ENCODE assay signal across 8 mouse cellular contexts in the genomic region with DNA sequence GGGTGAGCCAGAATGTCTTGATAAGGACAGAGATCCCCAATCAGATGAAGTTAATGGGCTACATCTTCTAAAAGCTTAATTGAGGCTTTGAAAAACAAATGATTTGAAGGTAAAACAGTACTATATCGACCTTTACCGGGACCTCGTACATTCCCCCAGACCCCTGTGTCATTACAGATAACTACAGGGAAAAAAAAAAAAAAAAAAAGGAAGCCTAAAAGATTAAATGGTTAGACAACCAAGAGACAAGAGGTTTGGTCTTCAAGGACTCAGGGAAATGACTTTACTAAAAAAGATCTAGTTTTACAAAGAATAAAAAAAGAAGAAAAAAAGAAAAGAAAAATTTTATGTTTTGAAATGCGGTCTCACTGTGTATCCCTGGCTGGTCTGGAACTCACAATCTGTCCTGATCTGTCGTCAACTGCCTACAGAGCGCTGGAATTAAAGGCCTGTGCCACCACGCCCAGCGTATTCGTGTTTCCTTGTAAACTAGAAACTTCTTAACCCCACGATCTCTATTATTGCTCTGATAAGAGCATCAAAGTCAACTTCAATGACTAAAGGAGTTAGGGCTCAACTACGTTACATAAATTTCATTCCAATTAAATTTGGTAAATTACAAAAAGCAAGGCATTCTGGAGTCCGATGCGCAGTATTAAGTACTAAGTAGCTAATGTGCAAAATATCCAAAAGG. TPM values are rescaled to one million over a fixed set of nuclear protein-coding genes. Genes with fewer than 3 reads are reported as not detected.
DNase-seq lines count a peak whose midpoint lies in the region; ATAC-seq and TF ChIP-seq lines count a peak whose summit lies in the region.

No protein-coding gene starts in this region.

- ATAC-seq in kidney, embryonic 16.5 days (ENCODE audit: low FRiP score, low TSS enrichment), result no peak
- no peak for ATAC-seq in forebrain, embryonic 16.5 days
- no peak for ATAC-seq in liver, postnatal 0 days
- ATAC-seq in frontal cortex, adult (ENCODE audit: low TSS enrichment), result no peak

- H3K27ac ChIP-seq in kidney, embryonic 16.5 days (ENCODE audit: low read length), result peak overlapping the region; percentile 97; the same call in 1 of the 2 replicates
- H3K27ac ChIP-seq in forebrain, embryonic 16.5 days (ENCODE audit: low read length), result no peak overlapping the region; the same call in 1 of the 2 replicates
- H3K27ac ChIP-seq in liver, postnatal 0 days (ENCODE audit: low read depth), result peak overlapping the region; percentile 95

- peak overlapping the region; percentile 81 for H3K4me3 ChIP-seq in kidney, embryonic 16.5 days (ENCODE audit: low read length)
- H3K4me3 ChIP-seq in forebrain, embryonic 16.5 days (replicated peaks; ENCODE audit: low read length), result peak overlapping the region; percentile 99
- H3K4me3 ChIP-seq in liver, postnatal 0 days (ENCODE audit: low read depth, low read length), result peak overlapping the region; percentile 92

- no peaks in the 10 kb centered on the region for H3K9me3 ChIP-seq in kidney, embryonic 16.5 days (ENCODE audit: low read length)
- no peaks in the 10 kb centered on the region for H3K9me3 ChIP-seq in forebrain, embryonic 16.5 days (ENCODE audit: control insufficient read depth, low read length)
- no peaks in the 10 kb centered on the region for H3K9me3 ChIP-seq in liver, postnatal 0 days (ENCODE audit: low read length)

- no peak for DNase-seq in kidney, postnatal 14 days
- DNase-seq in ZHBTc4 (ENCODE audit: low read depth, low spot score), result peak; percentile 29
- DNase-seq in liver, postnatal 0 days, result no peak
- DNase-seq in frontal cortex, postnatal 14 days (ENCODE audit: low spot score in 2 of 2), result no peak
- DNase-seq in spleen, postnatal 4 days (ENCODE audit: low spot score in 2 of 2), result no peak

- H3K27me3 ChIP-seq in kidney, embryonic 16.5 days (ENCODE audit: insufficient read depth, low read length), result no peaks in the 10 kb centered on the region
- no peaks in the 10 kb centered on the region for H3K27me3 ChIP-seq in forebrain, embryonic 16.5 days (replicated peaks; ENCODE audit: control insufficient read depth, insufficient read depth, low read length)
- no peaks in the 10 kb centered on the region for H3K27me3 ChIP-seq in liver, postnatal 0 days (ENCODE audit: insufficient read depth, low read length)

- TF ChIP-seq CTCF in liver, postnatal 0 days (IDR thresholded peaks at IDR 0.05; ENCODE audit: low read depth), result no peak

- no peak for TF ChIP-seq EP300 in liver, postnatal 0 days (IDR thresholded peaks at IDR 0.05; ENCODE audit: low read depth)

- H3K9ac ChIP-seq in kidney, embryonic 16.5 days (replicated peaks; ENCODE audit: low read length), result peak overlapping the region; percentile 96
- H3K9ac ChIP-seq in forebrain, embryonic 16.5 days (replicated peaks; ENCODE audit: low read depth, low read length), result peak overlapping the region; percentile 89
- peak overlapping the region; percentile 93 for H3K9ac ChIP-seq in liver, postnatal 0 days (replicated peaks)

- H3K4me1 ChIP-seq in kidney, embryonic 16.5 days (ENCODE audit: insufficient read depth, low read length), result peaks cover 19% of the 10 kb centered on the region
- peaks cover 28% of the 10 kb centered on the region for H3K4me1 ChIP-seq in forebrain, embryonic 16.5 days (replicated peaks; ENCODE audit: control insufficient read depth, insufficient read depth, low read length)
- peaks cover 30% of the 10 kb centered on the region for H3K4me1 ChIP-seq in liver, postnatal 0 days (ENCODE audit: insufficient read depth)

- no peaks in the 10 kb centered on the region for H3K36me3 ChIP-seq in kidney, embryonic 16.5 days (ENCODE audit: insufficient read depth, low read length)
- H3K36me3 ChIP-seq in forebrain, embryonic 16.5 days (ENCODE audit: control insufficient read depth, insufficient read depth), result peaks cover 2% of the 10 kb centered on the region
- 0 out of 2 replicates have a peak, but pooled peaks cover 2% of the 10 kb centered on the region for H3K36me3 ChIP-seq in liver, postnatal 0 days (replicated peaks; ENCODE audit: insufficient read depth, low read length)

- 11% methylated on average over 13 of the region's 13 CpGs for WGBS in kidney, embryonic 16.5 days
- WGBS in forebrain, embryonic 16.5 days, result 19% methylated on average over 13 of the region's 13 CpGs
- WGBS in liver, postnatal 0 days (ENCODE audit: insufficient replicate concordance), result 7% methylated on average over 13 of the region's 13 CpGs

- H3K4me2 ChIP-seq in kidney, embryonic 16.5 days (replicated peaks; ENCODE audit: low read depth, low read length), result peak overlapping the region; percentile 73
- peak overlapping the region; percentile 90 for H3K4me2 ChIP-seq in forebrain, embryonic 16.5 days (ENCODE audit: low read length)
- H3K4me2 ChIP-seq in liver, postnatal 0 days (ENCODE audit: low read depth, low read length), result peak overlapping the region; percentile 79

RNA-seq across cellular contexts. Expression of gene Tsg101, which starts 0.9 kb away (rescaled TPM):
- polyA plus RNA-seq in kidney, embryonic 16.5 days (2015; fragmentation: Nextera tagmentation; extraction: Ambion mirVana), result 163 and 179 TPM in 2 replicates
- 424 and 426 TPM in 2 replicates for polyA plus RNA-seq in forebrain, embryonic 16.5 days (2015; fragmentation: Nextera tagmentation; extraction: Ambion mirVana)
- 59.1 and 61.2 TPM in 2 replicates for polyA plus RNA-seq in liver, postnatal 0 days (2015; fragmentation: Nextera tagmentation; extraction: Ambion mirVana)

RNA-seq across cellular contexts. Expression of gene Uevld, which starts 39.5 kb away (rescaled TPM):
- polyA plus RNA-seq in kidney, embryonic 16.5 days (2015; fragmentation: Nextera tagmentation; extraction: Ambion mirVana), result 11.0 and 12.8 TPM in 2 replicates
- 7.7 and 8.9 TPM in 2 replicates for polyA plus RNA-seq in forebrain, embryonic 16.5 days (2015; fragmentation: Nextera tagmentation; extraction: Ambion mirVana)
- 2.6 and 3.2 TPM in 2 replicates for polyA plus RNA-seq in liver, postnatal 0 days (2015; fragmentation: Nextera tagmentation; extraction: Ambion mirVana)

RNA-seq across cellular contexts. Expression of gene Ldhc, which starts 57.8 kb away (rescaled TPM):
- 0.17 TPM in 1 of 2 replicates, not detected in the other for polyA plus RNA-seq in kidney, embryonic 16.5 days (2015; fragmentation: Nextera tagmentation; extraction: Ambion mirVana)
- polyA plus RNA-seq in forebrain, embryonic 16.5 days (2015; fragmentation: Nextera tagmentation; extraction: Ambion mirVana), result 0.20 TPM in 1 of 2 replicates, not detected in the other
- 0.07 and 0.23 TPM in 2 replicates for polyA plus RNA-seq in liver, postnatal 0 days (2015; fragmentation: Nextera tagmentation; extraction: Ambion mirVana)
